Mouse (Mus musculus): ENCODE data around the gene Prmt7.

GRCm38 (mm10) chr8:106268710-106269346 is 58.1 kb downstream of the Prmt7 start:
- no peak for TF ChIP-seq CTCF (IDR thresholded peaks at IDR 0.05; ENCODE audit: extremely low read depth, insufficient read depth, low read length)
- TF ChIP-seq POLR2A (IDR thresholded peaks at IDR 0.05; ENCODE audit: extremely low read depth, insufficient read depth, low read length): no peak

All from cortical plate, adult 2 months (tissue).